Mouse (Mus musculus) CD4-positive, CD25-positive, alpha-beta regulatory T cell (primary cell): ENCODE measurements around the gene Pwp2. TPM values are rescaled to one million over a fixed set of nuclear protein-coding genes. Genes with fewer than 3 reads are reported as not detected.

ENCODE experiments used
- polyA plus RNA-seq: library from polyadenylated mRNA; unstranded; fragments of 100-300 nt; shearing (Covaris generic); gene quantifications from one replicate; pipeline ENCODE4 v1.2.1, GENCODE M21; 2017

Pwp2 gene
- polyA plus RNA-seq = 28.0 TPM

DNA sequence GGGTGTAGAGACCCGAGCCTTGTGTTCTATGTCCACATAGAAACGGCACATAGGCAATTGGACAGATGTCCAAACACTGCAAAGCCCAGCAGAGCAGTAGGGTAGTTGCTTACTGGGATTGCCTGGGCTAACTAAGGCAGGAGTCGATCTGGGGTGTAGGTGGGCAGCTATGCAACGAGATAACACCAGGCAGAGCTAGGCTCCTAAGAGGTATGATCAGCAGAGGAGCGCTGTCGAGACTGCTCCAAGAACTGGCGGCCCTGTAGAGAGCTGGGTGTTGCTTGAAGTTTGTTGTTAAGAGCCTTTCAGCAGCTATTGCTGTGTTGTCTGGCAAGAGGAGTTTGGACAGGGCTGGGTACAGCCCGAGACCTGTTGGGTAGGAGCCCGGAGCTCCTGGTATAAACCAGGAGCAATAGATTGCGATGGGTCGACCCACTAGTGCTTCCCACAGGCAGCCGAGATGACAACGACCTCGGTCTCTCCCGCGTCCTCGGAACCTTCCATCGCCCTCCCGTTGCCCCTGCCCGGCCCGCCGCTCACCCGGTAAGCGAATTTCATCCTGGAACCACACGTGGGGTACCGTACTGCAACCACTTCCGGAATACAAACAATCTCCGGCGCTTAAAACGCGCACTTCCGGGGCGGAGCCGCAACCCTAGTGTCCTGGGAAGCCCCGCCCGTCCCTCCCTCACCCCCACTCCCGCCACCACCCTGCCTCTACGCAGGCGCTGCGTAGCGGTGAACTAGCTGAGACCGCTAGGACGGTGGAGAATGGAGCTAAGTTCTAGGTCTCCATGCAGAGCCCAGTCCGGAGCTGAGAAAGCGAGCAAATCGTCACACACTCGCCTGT lies at the start of gene Pwp2:
Gene Pwp2 (minus strand): TSS at position 619 of the 850 bp plus-strand sequence.

DNA sequence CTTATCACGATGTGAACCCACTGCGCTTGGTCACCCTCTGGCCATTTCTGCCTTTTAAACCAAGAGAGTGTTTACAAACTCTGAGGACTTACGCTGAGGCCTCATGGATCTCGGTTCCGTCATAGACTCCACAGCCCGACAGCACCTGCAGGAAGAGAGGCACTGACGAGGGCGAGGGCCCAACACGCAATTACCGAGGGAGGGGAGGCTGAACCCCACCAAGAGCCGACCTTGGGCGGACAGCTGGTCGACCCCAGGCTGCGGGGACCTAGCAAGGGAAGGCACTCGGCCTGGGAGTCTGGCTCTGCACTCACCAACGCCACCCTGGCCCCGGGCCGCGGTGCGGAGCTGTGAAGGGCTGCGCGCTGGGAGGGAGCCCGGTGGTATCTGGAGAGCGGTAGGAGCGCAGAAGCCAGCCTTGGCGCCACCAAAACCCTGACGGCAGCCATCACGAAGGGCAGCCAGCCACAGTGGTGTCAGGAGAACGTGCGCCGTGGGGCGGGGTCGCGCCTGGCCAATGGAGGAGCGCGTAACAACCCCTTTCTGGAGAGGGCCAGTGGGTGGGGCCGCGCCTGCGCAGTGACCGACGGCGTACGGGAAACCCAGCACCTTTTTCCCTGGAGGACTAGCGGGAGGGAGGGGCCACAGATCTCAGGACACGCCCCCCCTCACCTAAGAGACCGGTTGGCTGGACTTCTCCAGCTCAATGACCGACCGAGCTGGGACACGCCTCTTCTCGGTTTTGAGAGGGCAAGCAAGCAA lies 15.5 kb downstream of the Pwp2 start, which contains the start of gene D10Jhu81e:
Gene D10Jhu81e (minus strand): TSS at position 502 of the 762 bp plus-strand sequence.

Other genes starting within 250 kb of the Pwp2 start
- gene Trpm2, start 214.6 kb downstream of the Pwp2 start, polyA plus RNA-seq = 0.49 TPM
- gene 1810043G02Rik, start 206.6 kb downstream of the Pwp2 start, polyA plus RNA-seq = 8.2 TPM
- 69.3 TPM for gene Pfkl, start 175.1 kb downstream of the Pwp2 start, polyA plus RNA-seq
- not detected for gene Dnmt3l, start 143.2 kb downstream of the Pwp2 start, polyA plus RNA-seq
- gene Aire, start 141.5 kb downstream of the Pwp2 start, polyA plus RNA-seq = 0.34 TPM
- gene Icosl, start 115.8 kb downstream of the Pwp2 start, polyA plus RNA-seq = 8.9 TPM
- 71.3 TPM for gene D10Jhu81e, start 15.4 kb downstream of the Pwp2 start, polyA plus RNA-seq
- 40.8 TPM for gene Trappc10, start 59.5 kb upstream of the Pwp2 start, polyA plus RNA-seq
- gene Agpat3, start 167.3 kb upstream of the Pwp2 start, polyA plus RNA-seq = 219 TPM
- 319 TPM for gene Rrp1, start 227.9 kb upstream of the Pwp2 start, polyA plus RNA-seq
- gene Cstb, start 240.5 kb upstream of the Pwp2 start, polyA plus RNA-seq = 122 TPM